Mouse (Mus musculus): ENCODE results near the gene Efnb3. TPM values are rescaled to one million over a fixed set of nuclear protein-coding genes. Genes with fewer than 3 reads are reported as not detected.

Efnb3 gene
- polyA plus RNA-seq, 1 experiment: 0.84 TPM

DNA sequence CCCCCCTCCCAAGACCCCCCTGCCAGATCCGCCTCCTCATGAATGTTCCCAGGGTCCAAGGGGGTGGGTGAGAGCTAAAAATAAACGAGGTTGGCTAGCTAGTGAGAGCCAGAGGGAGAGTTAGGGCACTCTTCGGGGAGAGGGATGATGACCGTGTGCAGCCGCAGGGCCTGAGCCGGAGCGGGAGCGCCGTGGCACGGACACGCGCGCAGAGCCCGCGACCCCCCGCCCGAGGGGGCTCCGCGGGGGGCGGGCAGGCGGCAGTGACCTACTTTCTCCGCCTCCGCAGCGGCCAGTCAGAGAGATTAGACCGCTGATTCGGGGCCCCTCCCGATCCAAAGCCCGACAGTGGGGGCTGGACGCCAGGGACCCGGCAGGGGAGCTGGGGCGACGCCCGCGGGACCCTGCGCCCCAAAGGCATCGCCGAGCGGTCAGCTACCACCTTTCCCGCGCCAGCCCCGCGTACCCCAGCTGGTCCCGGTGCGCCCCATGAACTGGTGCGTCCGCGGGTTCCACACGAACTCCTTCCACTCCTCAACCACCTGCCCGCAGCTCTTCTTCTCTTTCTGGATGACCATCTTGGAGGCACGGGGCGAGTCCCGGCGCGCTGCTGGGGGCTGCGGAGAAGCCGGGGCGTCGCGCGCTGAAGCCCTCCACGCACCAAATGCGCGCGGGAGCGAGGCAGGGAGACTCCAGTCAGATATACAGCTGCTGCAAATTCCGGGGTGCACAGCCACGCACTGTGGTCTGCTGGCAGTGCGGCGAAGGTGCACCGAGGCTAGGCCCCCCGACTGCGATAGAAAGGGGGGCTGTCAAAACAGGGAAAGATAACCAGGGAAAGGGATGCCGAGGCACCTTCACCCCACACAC, 45.0 kb upstream of the Efnb3 start:
- TF ChIP-seq CTCF (conservative IDR thresholded peaks at IDR 0.05; ENCODE audit: insufficient read depth, insufficient read length, low read depth, low read length) (no peak), POLR2A (IDR thresholded peaks at IDR 0.05; ENCODE audit: low read depth, low read length) (no peak)
- Histone ChIP-seq H3K36me3 (ENCODE audit: control insufficient read depth, insufficient read depth, low read length) (no peaks in the 10 kb centered on the region), H3K27me3 (replicated peaks; ENCODE audit: control insufficient read depth, insufficient read depth, low read length) (peaks cover 2% of the 10 kb centered on the region; the same call in 1 of the 2 replicates), H3K4me3 (ENCODE audit: insufficient read depth, low read depth, low read length) (peak overlapping the region; percentile 54), H3K4me1 (ENCODE audit: control insufficient read depth, insufficient read depth, low read length) (peaks cover 2% of the 10 kb centered on the region; the same call in 1 of the 2 replicates), H3K27ac (ENCODE audit: insufficient read depth, low read depth, low read length) (no peak overlapping the region)
- under 1% methylated on average over 71 of the region's 73 CpGs for WGBS
- no peak for DNase-seq

GRCm38 (mm10) chr11:69604347-69604746, 44.3 kb upstream of the Efnb3 start:
- peaks cover 2% of the 10 kb centered on the region; the same call in 1 of the 2 replicates for H3K4me1 ChIP-seq (ENCODE audit: control insufficient read depth, insufficient read depth, low read length)
- H3K27ac ChIP-seq (ENCODE audit: insufficient read depth, low read depth, low read length): no peak overlapping the region; the same call in 1 of the 2 replicates
- peaks cover 2% of the 10 kb centered on the region; the same call in 1 of the 2 replicates for H3K27me3 ChIP-seq (replicated peaks; ENCODE audit: control insufficient read depth, insufficient read depth, low read length)
- WGBS: 65% methylated on average over 3 of the region's 3 CpGs
- no peak for DNase-seq
- TF ChIP-seq CTCF (conservative IDR thresholded peaks at IDR 0.05; ENCODE audit: insufficient read depth, insufficient read length, low read depth, low read length): no peak
- no peak for TF ChIP-seq POLR2A (IDR thresholded peaks at IDR 0.05; ENCODE audit: low read depth, low read length)
- H3K36me3 ChIP-seq (ENCODE audit: control insufficient read depth, insufficient read depth, low read length): no peaks in the 10 kb centered on the region
- peak overlapping the region; percentile 54; the same call in 1 of the 2 replicates for H3K4me3 ChIP-seq (ENCODE audit: insufficient read depth, low read depth, low read length)

- peaks cover 2% of the 10 kb centered on the region; the same call in 1 of the 2 replicates for H3K4me1 ChIP-seq (ENCODE audit: control insufficient read depth, insufficient read depth, low read length)
- peaks cover 2% of the 10 kb centered on the region; the same call in 1 of the 2 replicates for H3K27me3 ChIP-seq (replicated peaks; ENCODE audit: control insufficient read depth, insufficient read depth, low read length)
- peak; percentile 50 for DNase-seq
- H3K36me3 ChIP-seq (ENCODE audit: control insufficient read depth, insufficient read depth, low read length): no peaks in the 10 kb centered on the region
- H3K27ac ChIP-seq (ENCODE audit: insufficient read depth, low read depth, low read length): peak overlapping the region; percentile 7; the same call in 1 of the 2 replicates
- 76% methylated on average over 8 of the region's 8 CpGs for WGBS
- no peak for TF ChIP-seq CTCF (conservative IDR thresholded peaks at IDR 0.05; ENCODE audit: insufficient read depth, insufficient read length, low read depth, low read length)
- TF ChIP-seq POLR2A (IDR thresholded peaks at IDR 0.05; ENCODE audit: low read depth, low read length): no peak
- H3K4me3 ChIP-seq (ENCODE audit: insufficient read depth, low read depth, low read length): no peak overlapping the region
Measured at GRCm38 (mm10) chr11:69603516-69603915, 43.5 kb upstream of the Efnb3 start.

DNA sequence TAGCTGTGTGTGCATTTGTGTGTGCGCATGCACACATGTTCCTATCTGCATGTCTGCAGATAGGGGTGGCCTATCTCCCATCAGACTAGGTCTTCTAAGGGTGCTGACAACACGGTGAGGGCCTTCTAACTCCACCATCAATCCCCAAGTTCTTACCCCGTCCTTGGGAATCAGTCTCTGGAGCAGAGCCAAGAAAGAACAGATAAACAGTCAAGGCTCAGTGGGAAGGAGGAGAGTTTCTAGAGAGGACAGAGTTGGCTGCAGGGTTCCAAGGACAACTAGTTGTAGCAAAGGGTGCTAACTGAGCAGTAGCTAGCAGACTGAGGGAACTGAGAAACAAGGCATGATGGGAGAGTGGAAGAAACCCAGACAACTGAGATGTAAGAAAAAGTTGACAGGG, 41.8 kb upstream of the Efnb3 start:
- no peak for TF ChIP-seq POLR2A (IDR thresholded peaks at IDR 0.05; ENCODE audit: low read depth, low read length)
- TF ChIP-seq CTCF (conservative IDR thresholded peaks at IDR 0.05; ENCODE audit: insufficient read depth, insufficient read length, low read depth, low read length): no peak
- no peak for DNase-seq
- Histone ChIP-seq H3K27ac (ENCODE audit: insufficient read depth, low read depth, low read length) (no peak overlapping the region), H3K4me3 (ENCODE audit: insufficient read depth, low read depth, low read length) (no peak overlapping the region), H3K36me3 (ENCODE audit: control insufficient read depth, insufficient read depth, low read length) (no peaks in the 10 kb centered on the region), H3K27me3 (replicated peaks; ENCODE audit: control insufficient read depth, insufficient read depth, low read length) (peaks cover 2% of the 10 kb centered on the region; the same call in 1 of the 2 replicates), H3K4me1 (ENCODE audit: control insufficient read depth, insufficient read depth, low read length) (peaks cover 2% of the 10 kb centered on the region; the same call in 1 of the 2 replicates)
- 74% methylated on average over 3 of the region's 3 CpGs for WGBS

DNA sequence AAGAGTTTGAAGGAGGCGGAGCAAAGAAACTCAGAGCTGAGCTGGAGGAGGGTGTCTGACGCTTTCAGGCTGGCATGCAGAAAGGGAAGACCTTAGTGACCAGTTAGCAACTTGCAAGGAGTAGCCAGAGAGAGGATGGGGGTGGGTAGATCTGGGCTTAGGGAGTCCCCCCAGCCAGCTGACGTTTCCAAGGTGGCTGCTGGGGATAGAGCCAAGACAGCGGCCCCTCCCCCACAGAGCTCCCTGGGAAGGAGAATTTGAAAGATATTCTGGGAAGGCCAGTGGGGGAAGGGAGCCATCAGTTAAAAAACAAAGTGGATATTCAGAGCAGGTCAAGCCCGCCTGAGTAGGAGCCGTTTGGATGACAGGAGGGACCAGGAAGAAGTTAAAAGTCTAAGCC, 40.1 kb upstream of the Efnb3 start:
- Histone ChIP-seq H3K27me3 (replicated peaks; ENCODE audit: control insufficient read depth, insufficient read depth, low read length) (peaks cover 2% of the 10 kb centered on the region; the same call in 1 of the 2 replicates), H3K4me1 (ENCODE audit: control insufficient read depth, insufficient read depth, low read length) (peaks cover 2% of the 10 kb centered on the region; the same call in 1 of the 2 replicates), H3K27ac (ENCODE audit: insufficient read depth, low read depth, low read length) (no peak overlapping the region; the same call in 1 of the 2 replicates), H3K36me3 (ENCODE audit: control insufficient read depth, insufficient read depth, low read length) (no peaks in the 10 kb centered on the region), H3K4me3 (ENCODE audit: insufficient read depth, low read depth, low read length) (no peak overlapping the region)
- TF ChIP-seq CTCF (conservative IDR thresholded peaks at IDR 0.05; ENCODE audit: insufficient read depth, insufficient read length, low read depth, low read length) (no peak), POLR2A (IDR thresholded peaks at IDR 0.05; ENCODE audit: low read depth, low read length) (no peak)
- peak; percentile 48 for DNase-seq
- 26% methylated on average over 6 of the region's 6 CpGs for WGBS

DNA sequence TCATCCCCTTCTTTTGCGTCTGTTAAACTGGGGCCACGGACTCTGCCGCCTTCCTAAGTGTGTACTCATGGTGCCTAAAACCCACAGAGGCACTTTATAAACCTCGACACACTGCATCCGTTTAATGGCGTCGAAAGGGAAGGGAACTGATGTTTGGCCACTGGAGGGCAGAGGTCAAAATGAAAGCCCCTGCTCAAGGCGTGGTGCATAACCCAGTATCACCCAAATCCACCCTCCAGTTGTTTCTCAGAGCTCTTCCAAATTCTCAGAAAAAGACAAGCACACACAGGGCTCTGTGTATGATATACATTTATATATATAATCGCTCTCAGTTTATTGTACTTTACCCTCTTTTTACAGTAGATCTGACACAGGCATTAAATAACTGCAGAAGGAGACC, 39.4 kb upstream of the Efnb3 start:
- H3K27ac ChIP-seq (ENCODE audit: insufficient read depth, low read depth, low read length): no peak overlapping the region
- 37% methylated on average over 9 of the region's 9 CpGs for WGBS
- no peaks in the 10 kb centered on the region for H3K27me3 ChIP-seq (replicated peaks; ENCODE audit: control insufficient read depth, insufficient read depth, low read length)
- no peak for DNase-seq
- TF ChIP-seq CTCF (conservative IDR thresholded peaks at IDR 0.05; ENCODE audit: insufficient read depth, insufficient read length, low read depth, low read length) (no peak), POLR2A (IDR thresholded peaks at IDR 0.05; ENCODE audit: low read depth, low read length) (no peak)
- H3K36me3 ChIP-seq (ENCODE audit: control insufficient read depth, insufficient read depth, low read length): no peaks in the 10 kb centered on the region
- peaks cover 2% of the 10 kb centered on the region; the same call in 1 of the 2 replicates for H3K4me1 ChIP-seq (ENCODE audit: control insufficient read depth, insufficient read depth, low read length)
- H3K4me3 ChIP-seq (ENCODE audit: insufficient read depth, low read depth, low read length): no peak overlapping the region

DNA sequence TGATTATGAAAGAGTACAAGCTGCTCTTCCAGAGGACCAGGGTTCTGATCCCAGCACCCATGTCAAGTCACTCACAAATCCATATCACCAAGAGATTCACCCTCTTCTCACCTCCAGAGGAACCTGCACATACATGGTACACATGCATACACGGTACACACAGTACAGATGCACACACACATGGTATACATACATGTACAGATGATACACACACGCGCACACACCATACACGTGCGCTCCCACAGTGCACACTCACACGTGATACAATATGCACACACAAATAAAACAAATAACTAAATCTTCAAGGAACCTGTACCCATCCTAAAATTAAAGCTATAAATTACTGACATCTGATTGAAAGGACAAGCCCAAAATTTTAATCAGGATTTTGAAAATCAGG, 34.8 kb upstream of the Efnb3 start:
- 0 out of 2 replicates have a peak, but pooled peaks cover 2% of the 10 kb centered on the region for H3K36me3 ChIP-seq (ENCODE audit: control insufficient read depth, insufficient read depth, low read length)
- 94% methylated on average over 6 of the region's 6 CpGs for WGBS
- TF ChIP-seq POLR2A (IDR thresholded peaks at IDR 0.05; ENCODE audit: low read depth, low read length) (no peak), CTCF (conservative IDR thresholded peaks at IDR 0.05; ENCODE audit: insufficient read depth, insufficient read length, low read depth, low read length) (no peak)

More for the DNA sequence above, 34.8 kb upstream of the Efnb3 start:
- DNase-seq: no peak
- Histone ChIP-seq H3K27ac (ENCODE audit: insufficient read depth, low read depth, low read length) (no peak overlapping the region), H3K27me3 (replicated peaks; ENCODE audit: control insufficient read depth, insufficient read depth, low read length) (no peaks in the 10 kb centered on the region), H3K4me3 (ENCODE audit: insufficient read depth, low read depth, low read length) (no peak overlapping the region), H3K4me1 (ENCODE audit: control insufficient read depth, insufficient read depth, low read length) (no peaks in the 10 kb centered on the region; the same call in 1 of the 2 replicates)

All from kidney, adult 2 months (tissue).